Mouse (Mus musculus) liver, postnatal 0 days (tissue): ENCODE data around the gene Dnmt3l. TPM values are rescaled to one million over a fixed set of nuclear protein-coding genes. Genes with fewer than 3 reads are reported as not detected.
"Not testable (repeated sequence)": the region's sequence is repeated elsewhere in the genome, so short reads cannot be mapped to it uniquely, and the experiment has no call there.

ENCODE experiments used
- ATAC-seq: fragments of 200-750 bp; cut with Nextera tagmentation; 2 replicates; pipeline ENCODE4 v1.8.0; 2017; ENCODE audit warnings: mild to moderate bottlenecking, moderate library complexity
- DNase-seq: peaks from one replicate; pipeline ENCODE4 v3.0.0-alpha.2; 2016
- H3K27ac ChIP-seq: fragments of 300-500 bp; sonication (generic); 2 replicates; pipeline ENCODE4 v1.5.1; 2014; ENCODE audit warnings: antibody characterized with exemption, moderate library complexity, mild to moderate bottlenecking, low read depth
- H3K27me3 ChIP-seq: fragments of 300-500 bp; sonication (generic); 2 replicates; pipeline ENCODE4 v1.6.1; 2014; ENCODE audit warnings: low read length, control low read depth, mixed read lengths; ENCODE audit not compliant: insufficient read depth
- H3K36me3 ChIP-seq: fragments of 300-500 bp; sonication (generic); replicated peaks from 2 replicates; pipeline ENCODE4 v1.6.1; 2014; ENCODE audit warnings: mild to moderate bottlenecking, control low read depth, low read length, moderate library complexity, mixed read lengths; ENCODE audit not compliant: insufficient read depth
- H3K4me1 ChIP-seq: fragments of 300-500 bp; sonication (generic); 2 replicates; pipeline ENCODE4 v1.6.1; 2014; ENCODE audit warnings: antibody characterized with exemption, mild to moderate bottlenecking, control low read depth; ENCODE audit not compliant: insufficient read depth
- H3K4me2 ChIP-seq: fragments of 300-500 bp; sonication (generic); 2 replicates; pipeline ENCODE4 v1.6.1; 2014; ENCODE audit warnings: low read depth, mild to moderate bottlenecking, low read length, moderate library complexity, mixed read lengths
- H3K4me3 ChIP-seq: fragments of 300-500 bp; sonication (generic); 2 replicates; pipeline ENCODE4 v1.5.1; 2014; ENCODE audit warnings: low read depth, low read length
- H3K9ac ChIP-seq: fragments of 300-500 bp; sonication (generic); replicated peaks from 2 replicates; pipeline ENCODE4 v1.6.1; 2014; ENCODE audit warnings: mild to moderate bottlenecking, moderate library complexity
- H3K9me3 ChIP-seq: fragments of 300-500 bp; sonication (generic); 2 replicates; pipeline ENCODE4 v1.6.1; 2016; ENCODE audit warnings: mild to moderate bottlenecking, control low read depth, low read length, mixed read lengths
- CTCF ChIP-seq: sonication (generic); IDR thresholded peaks from 2 replicates; pipeline ENCODE4 v1.5.1; 2016; ENCODE audit warnings: antibody characterized with exemption, low read depth
- EP300 ChIP-seq: IDR thresholded peaks from 2 replicates; pipeline ENCODE4 v1.6.1; 2016; ENCODE audit warnings: antibody characterized with exemption, low read depth, mild to moderate bottlenecking
- WGBS: fragments of 180-500 bp; shearing (Covaris S2); extraction: QIAGEN DNeasy Blood & Tissue Kit; methylation state at CpG from one replicate; pipeline ENCODE4 v1.1.7; 2014; ENCODE audit not compliant: insufficient replicate concordance; 5-methylcytosine and 5-hydroxymethylcytosine counted together
- polyA plus RNA-seq: library from polyadenylated mRNA; unstranded; fragments of >200 nt; fragmentation: Nextera tagmentation; extraction: Ambion mirVana; gene quantifications from 2 replicates; pipeline ENCODE4 v1.2.1, GENCODE M21; 2015

Gene Dnmt3l
- polyA plus RNA-seq, 1 experiment from 2014 or later: not detected

DNA sequence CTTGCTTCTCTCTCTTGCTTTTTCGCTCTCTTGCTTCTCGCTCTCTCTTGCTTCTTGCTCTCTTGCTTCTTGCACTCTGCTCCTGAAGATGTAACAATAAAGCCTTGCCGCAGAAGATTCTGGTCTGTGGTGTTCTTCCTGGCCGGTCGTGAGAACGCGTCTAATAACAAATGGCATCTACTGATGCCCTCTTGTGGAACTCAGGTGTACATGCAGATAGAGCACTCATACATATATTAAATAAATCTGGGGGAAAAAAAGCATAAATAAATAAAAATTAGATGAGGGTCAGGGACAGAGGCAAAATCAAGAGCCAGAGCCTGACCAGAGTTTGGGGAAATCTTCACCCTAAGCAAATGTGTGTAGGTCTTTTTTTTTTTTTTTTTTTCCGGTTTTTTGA is 16.3 kb upstream of the Dnmt3l start:
- WGBS: 50% methylated on average over 6 of the region's 8 CpGs
- H3K9me3 ChIP-seq, H3K27me3 ChIP-seq, H3K36me3 ChIP-seq, DNase-seq, H3K4me1 ChIP-seq, H3K4me3 ChIP-seq, H3K27ac ChIP-seq, H3K4me2 ChIP-seq, H3K9ac ChIP-seq, ATAC-seq: not testable (repeated sequence)
- peak; percentile 62 for TF ChIP-seq CTCF

DNA sequence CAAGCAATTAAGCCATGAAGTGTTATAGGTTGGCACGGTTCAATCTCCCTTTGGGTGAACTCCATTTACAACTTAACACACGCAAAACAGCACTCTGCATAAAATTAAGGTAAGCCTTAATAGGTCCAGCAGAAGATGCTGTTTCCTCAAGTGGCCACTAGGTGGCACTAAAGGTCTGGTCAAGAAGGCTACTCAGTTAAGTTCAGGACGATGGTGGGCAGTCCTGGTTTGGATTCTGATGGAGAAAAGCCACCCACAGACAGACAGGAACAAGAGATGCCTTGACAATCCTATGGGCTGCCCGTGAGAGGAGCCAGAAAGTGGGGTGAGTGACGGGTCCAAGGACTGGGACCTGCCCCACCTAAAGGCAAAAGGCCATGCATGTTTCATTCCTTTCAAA is 13.6 kb upstream of the Dnmt3l start:
- peak; percentile 94 for TF ChIP-seq CTCF
- no peak for TF ChIP-seq EP300
- 5% methylated on average over 5 of the region's 5 CpGs for WGBS
- peak; percentile 51; the same call in 1 of the 2 replicates for ATAC-seq
- Histone ChIP-seq H3K27ac (no peak overlapping the region), H3K36me3 (no peaks in the 10 kb centered on the region), H3K27me3 (no peaks in the 10 kb centered on the region), H3K4me2 (no peak overlapping the region), H3K4me1 (no peaks in the 10 kb centered on the region), H3K9me3 (no peaks in the 10 kb centered on the region), H3K4me3 (no peak overlapping the region), H3K9ac (no peak overlapping the region)
- peak; percentile 73 for DNase-seq

DNA sequence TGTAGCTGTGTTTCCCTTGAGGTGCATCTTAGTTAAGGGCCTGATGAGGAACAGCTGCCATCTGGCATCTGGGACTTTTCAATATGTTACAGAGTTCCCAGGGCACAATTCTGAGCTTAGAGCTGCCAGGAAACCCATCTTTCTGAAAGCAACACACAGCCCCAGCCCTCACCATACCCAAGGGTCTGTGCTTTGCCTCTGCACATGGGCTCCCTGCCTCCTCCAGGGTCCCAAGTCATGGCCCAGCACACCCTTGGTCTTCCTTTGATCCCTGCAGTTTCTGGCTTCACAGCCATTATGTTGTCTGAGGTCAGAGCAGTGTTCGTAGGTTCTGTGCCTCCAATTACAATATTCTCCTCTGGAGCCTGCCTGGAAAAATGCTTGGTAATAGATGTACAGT is 12.7 kb upstream of the Dnmt3l start:
- Histone ChIP-seq H3K9ac (no peak overlapping the region), H3K4me1 (no peaks in the 10 kb centered on the region), H3K27ac (no peak overlapping the region), H3K36me3 (no peaks in the 10 kb centered on the region), H3K4me3 (no peak overlapping the region), H3K4me2 (no peak overlapping the region), H3K27me3 (no peaks in the 10 kb centered on the region), H3K9me3 (no peaks in the 10 kb centered on the region)
- DNase-seq (no peak), ATAC-seq (no peak)
- TF ChIP-seq CTCF: no peak
- TF ChIP-seq EP300: no peak
- 79% methylated on average over 1 of the region's 1 CpGs for WGBS

DNA sequence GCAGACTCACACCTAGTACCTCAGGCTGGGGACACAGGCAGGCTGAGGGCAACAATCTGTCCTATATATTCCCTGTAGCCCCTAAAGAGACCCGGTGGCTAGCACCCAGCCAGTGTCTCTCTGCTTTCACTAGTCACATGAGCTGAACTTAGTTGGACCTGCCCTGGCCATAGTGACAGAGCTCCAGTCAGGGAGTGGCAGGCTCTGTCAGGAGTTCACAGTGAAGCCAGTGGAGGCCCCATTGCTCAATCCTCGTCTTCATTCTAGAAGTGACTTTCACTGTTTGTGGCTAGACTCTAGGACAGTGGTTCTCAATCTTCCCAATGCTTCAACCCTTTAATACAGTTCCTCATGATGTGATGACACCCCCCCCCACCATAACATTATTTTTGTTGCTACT is 9.8 kb upstream of the Dnmt3l start:
- Histone ChIP-seq H3K27me3 (no peaks in the 10 kb centered on the region), H3K27ac (no peak overlapping the region), H3K4me1 (no peaks in the 10 kb centered on the region), H3K4me2 (no peak overlapping the region), H3K36me3 (no peaks in the 10 kb centered on the region), H3K9me3 (no peaks in the 10 kb centered on the region), H3K9ac (no peak overlapping the region), H3K4me3 (no peak overlapping the region)
- TF ChIP-seq CTCF (no peak), EP300 (no peak)
- no peak for DNase-seq
- peak; percentile 29; the same call in 1 of the 2 replicates for ATAC-seq
- 46% methylated on average over 2 of the region's 2 CpGs for WGBS

DNA sequence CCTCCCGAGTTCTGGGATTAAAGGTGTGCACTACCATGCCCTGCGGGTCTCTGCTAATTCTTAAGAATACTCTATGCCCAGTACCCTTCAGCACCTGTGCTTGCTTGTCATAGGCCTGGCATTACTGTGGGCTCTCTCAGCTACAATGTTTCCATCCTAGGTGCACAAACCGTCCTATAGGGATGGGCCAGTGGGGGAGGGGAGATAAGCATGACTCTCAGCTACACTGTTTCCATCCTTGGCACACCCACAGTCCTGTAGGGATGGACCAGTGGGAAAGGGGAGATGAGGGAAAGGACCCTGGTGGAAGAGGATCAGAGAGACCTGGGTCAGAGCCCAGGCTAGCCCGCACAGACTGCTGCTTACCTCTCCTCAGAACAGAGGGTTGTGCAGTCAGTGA is 4.6 kb upstream of the Dnmt3l start:
- no peak overlapping the region for H3K4me2 ChIP-seq
- H3K4me3 ChIP-seq: no peak overlapping the region
- H3K9me3 ChIP-seq: no peaks in the 10 kb centered on the region
- no peaks in the 10 kb centered on the region for H3K4me1 ChIP-seq
- no peak for ATAC-seq
- TF ChIP-seq EP300: no peak
- no peak for TF ChIP-seq CTCF
- no peak overlapping the region for H3K27ac ChIP-seq
- no peaks in the 10 kb centered on the region for H3K27me3 ChIP-seq
- H3K36me3 ChIP-seq: no peaks in the 10 kb centered on the region
- H3K9ac ChIP-seq: no peak overlapping the region
- WGBS: 60% methylated on average over 4 of the region's 4 CpGs
- no peak for DNase-seq

DNA sequence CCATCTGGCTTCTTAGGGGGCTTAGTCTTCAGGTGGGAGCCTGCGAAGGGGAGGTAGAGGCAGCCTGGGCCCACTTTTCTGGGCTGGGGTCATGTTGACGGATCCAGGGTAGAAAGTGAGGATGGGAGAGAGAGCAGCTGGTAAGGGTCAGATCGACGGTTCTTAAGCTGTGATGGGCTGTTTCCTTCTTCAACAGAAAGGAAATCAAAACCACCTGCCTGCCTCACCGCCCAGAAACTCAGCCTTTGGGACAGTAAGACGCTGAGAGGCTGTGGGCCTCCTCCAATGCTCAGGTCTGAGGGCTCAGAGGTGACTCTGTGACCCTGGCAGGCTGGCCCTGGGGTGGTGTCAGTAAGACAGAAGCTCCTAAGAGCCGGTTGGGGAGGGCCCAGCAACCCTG is 349 bp downstream of the Dnmt3l start:
- no peak for ATAC-seq
- no peak for TF ChIP-seq EP300
- no peak for TF ChIP-seq CTCF
- Histone ChIP-seq H3K36me3 (no peaks in the 10 kb centered on the region), H3K27me3 (0 out of 2 replicates have a peak, but pooled peaks cover 8% of the 10 kb centered on the region), H3K4me3 (no peak overlapping the region), H3K27ac (no peak overlapping the region), H3K9ac (no peak overlapping the region), H3K4me2 (no peak overlapping the region), H3K4me1 (peaks cover 7% of the 10 kb centered on the region), H3K9me3 (no peaks in the 10 kb centered on the region)
- WGBS: 60% methylated on average over 7 of the region's 7 CpGs
- DNase-seq: no peak
